Mouse (Mus musculus): ENCODE data around the gene Gipc1. TPM values are rescaled to one million over a fixed set of nuclear protein-coding genes. Genes with fewer than 3 reads are reported as not detected.

Gene Gipc1
- total RNA-seq, 2 experiments from 2014 or later, result 77.9 to 78.5 TPM

- no peak for DNase-seq (ENCODE audit: low spot score in 2 of 2)
Observed at GRCm38 (mm10) chr8:83674497-83674896, 22.0 kb downstream of the Gipc1 start.

GRCm38 (mm10) chr8:83679866-83680265, 27.4 kb downstream of the Gipc1 start:
- no peak for DNase-seq (ENCODE audit: low spot score in 2 of 2)

- no peak for DNase-seq (ENCODE audit: low spot score in 2 of 2)
Observed at GRCm38 (mm10) chr8:83680603-83681002, 28.1 kb downstream of the Gipc1 start.

GRCm38 (mm10) chr8:83681099-83681498, 28.6 kb downstream of the Gipc1 start:
- no peak for DNase-seq (ENCODE audit: low spot score in 2 of 2)

- no peak for DNase-seq (ENCODE audit: low spot score in 2 of 2)
Observed at GRCm38 (mm10) chr8:83684517-83684916, 32.0 kb downstream of the Gipc1 start.

GRCm38 (mm10) chr8:83689264-83689663, 36.8 kb downstream of the Gipc1 start:
- no peak for DNase-seq (ENCODE audit: low spot score in 2 of 2)

- DNase-seq (ENCODE audit: low spot score in 2 of 2), result no peak
Observed at GRCm38 (mm10) chr8:83693609-83694236, 41.2 kb downstream of the Gipc1 start.

GRCm38 (mm10) chr8:83694369-83695160, 42.1 kb downstream of the Gipc1 start:
- no peak for DNase-seq (ENCODE audit: low spot score in 2 of 2)

GRCm38 (mm10) chr8:83695351-83696106, 43.1 kb downstream of the Gipc1 start:
- no peak for DNase-seq (ENCODE audit: low spot score in 2 of 2)

- no peak for DNase-seq (ENCODE audit: low spot score in 2 of 2)
Observed at GRCm38 (mm10) chr8:83697374-83698220, 45.1 kb downstream of the Gipc1 start.

- DNase-seq (ENCODE audit: low spot score in 2 of 2), result peak in 1 of 2 experiments; percentile 31
Observed at GRCm38 (mm10) chr8:83698291-83698660, 45.8 kb downstream of the Gipc1 start.

GRCm38 (mm10) chr8:83698661-83699453, 46.4 kb downstream of the Gipc1 start, which contains the start of gene Pkn1:
Gene Pkn1 (minus strand): TSS chr8:83699179.
- DNase-seq (ENCODE audit: low spot score in 2 of 2), result peak; percentile 46 to 60

GRCm38 (mm10) chr8:83699566-83699965, 47.1 kb downstream of the Gipc1 start:
- DNase-seq (ENCODE audit: low spot score in 2 of 2), result no peak

- DNase-seq (ENCODE audit: low spot score in 2 of 2), result no peak
Observed at GRCm38 (mm10) chr8:83700423-83701085, 48.1 kb downstream of the Gipc1 start.

- DNase-seq (ENCODE audit: low spot score in 2 of 2), result no peak
Observed at GRCm38 (mm10) chr8:83703426-83703825, 50.9 kb downstream of the Gipc1 start.

GRCm38 (mm10) chr8:83706411-83706810, 53.9 kb downstream of the Gipc1 start:
- DNase-seq (ENCODE audit: low spot score in 2 of 2), result no peak

GRCm38 (mm10) chr8:83707554-83707953, 55.1 kb downstream of the Gipc1 start:
- DNase-seq (ENCODE audit: low spot score in 2 of 2), result no peak
